Mouse (Mus musculus): ENCODE results near the gene Nudcd3. TPM values are rescaled to one million over a fixed set of nuclear protein-coding genes. Genes with fewer than 3 reads are reported as not detected.

The Nudcd3 gene
- total and polyA plus RNA-seq, 2 experiments from 2014 or later = 29.2 to 37.8 TPM

DNA sequence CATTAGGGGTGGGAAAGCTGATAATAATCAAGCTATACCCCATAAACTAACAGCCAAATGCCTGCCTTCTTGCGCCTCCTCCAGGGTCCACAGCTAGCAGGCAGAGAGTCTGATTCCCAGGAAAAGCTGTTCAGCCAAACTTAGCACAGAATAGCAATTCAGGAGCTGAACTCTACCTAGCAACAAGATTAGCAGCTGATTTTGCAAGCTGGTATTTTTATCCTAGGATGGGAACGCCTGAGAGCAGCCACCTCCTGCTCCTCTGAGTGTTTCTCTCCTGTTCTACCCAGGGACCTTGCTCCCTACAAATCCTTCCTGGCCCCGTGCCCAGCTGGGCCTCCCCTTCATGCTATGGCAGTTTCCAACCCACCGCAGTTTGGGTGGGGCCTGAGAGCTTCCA lies 113.2 kb downstream of the Nudcd3 start:
- no peak overlapping the region for H3K4me3 ChIP-seq (ENCODE audit: low read depth, low read length)
- DNase-seq (ENCODE audit: low spot score) (peak; percentile 21), ATAC-seq (ENCODE audit: insufficient read depth, low read depth) (no peak; the same call in 1 of the 2 replicates)
- H3K9ac ChIP-seq (replicated peaks; ENCODE audit: low read depth, low read length) = no peak overlapping the region
- H3K36me3 ChIP-seq (replicated peaks; ENCODE audit: control insufficient read depth, insufficient read depth, low read length) = no peaks in the 10 kb centered on the region
- peaks cover 7% of the 10 kb centered on the region; the same call in 1 of the 2 replicates for H3K4me1 ChIP-seq (ENCODE audit: control insufficient read depth, insufficient read depth)
- 22% methylated on average over 4 of the region's 4 CpGs for WGBS
- H3K4me2 ChIP-seq (ENCODE audit: low read depth, low read length) = no peak overlapping the region
- no peak for TF ChIP-seq EP300 (IDR thresholded peaks at IDR 0.05; ENCODE audit: low read depth)
- TF ChIP-seq CTCF (IDR thresholded peaks at IDR 0.05; ENCODE audit: low read depth) = no peak
- H3K27me3 ChIP-seq (ENCODE audit: control insufficient read depth, insufficient read depth, low read length) = no peaks in the 10 kb centered on the region
- no peaks in the 10 kb centered on the region for H3K9me3 ChIP-seq (replicated peaks; ENCODE audit: control insufficient read depth, low read length)
- H3K27ac ChIP-seq (ENCODE audit: low read depth) = no peak overlapping the region

DNA sequence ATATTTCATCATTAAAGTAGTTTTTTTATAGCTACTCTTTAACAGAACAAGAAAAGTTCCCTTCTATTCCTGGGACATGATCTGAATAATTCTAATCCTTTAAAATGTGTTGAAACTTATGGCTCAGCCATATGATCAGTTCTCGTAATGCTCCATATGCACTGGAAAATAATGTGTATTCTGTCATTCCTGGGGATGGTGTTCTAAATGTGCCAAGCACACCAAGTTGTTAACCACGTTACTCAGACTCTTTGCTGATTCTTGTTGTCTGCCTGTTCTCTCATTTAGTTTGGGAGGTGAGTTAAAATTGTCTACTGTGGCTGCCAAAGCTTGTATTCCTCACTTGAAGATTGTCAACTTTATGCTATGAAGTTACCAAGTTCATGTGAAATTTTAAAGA lies 121.5 kb downstream of the Nudcd3 start:
- WGBS = 77% methylated on average over 2 of the region's 2 CpGs
- no peak for ATAC-seq (ENCODE audit: insufficient read depth, low read depth)
- H3K4me3 ChIP-seq (ENCODE audit: low read depth, low read length) = no peak overlapping the region

DNA sequence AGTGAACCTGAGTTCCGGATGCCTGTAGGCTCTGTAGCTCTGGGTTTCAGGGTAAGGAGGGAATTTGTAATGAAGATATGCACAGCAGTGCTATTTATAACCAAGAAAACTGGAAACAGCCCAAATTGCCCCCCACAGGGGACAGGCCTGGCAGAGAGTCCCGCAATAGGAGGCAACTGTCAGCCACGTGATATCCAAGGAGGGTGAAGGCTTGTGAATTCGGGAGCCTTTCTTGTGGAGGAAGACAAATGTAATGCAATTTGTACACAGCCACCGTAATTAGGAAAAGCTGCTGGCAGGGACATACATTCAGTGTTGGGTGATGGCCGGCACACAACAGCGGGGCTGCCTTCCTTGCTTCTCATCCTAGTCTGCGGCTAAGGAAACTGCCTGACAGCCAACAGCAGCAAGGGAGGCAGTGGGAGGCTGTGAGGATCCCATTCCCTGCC lies 124.6 kb downstream of the Nudcd3 start:
- Histone ChIP-seq H3K9ac (replicated peaks; ENCODE audit: low read depth, low read length) (no peak overlapping the region), H3K27me3 (ENCODE audit: control insufficient read depth, insufficient read depth, low read length) (0 out of 2 replicates have a peak, but pooled peaks cover 3% of the 10 kb centered on the region), H3K4me2 (ENCODE audit: low read depth, low read length) (peak overlapping the region; percentile 12; the same call in 1 of the 2 replicates), H3K36me3 (replicated peaks; ENCODE audit: control insufficient read depth, insufficient read depth, low read length) (no peaks in the 10 kb centered on the region), H3K4me1 (ENCODE audit: control insufficient read depth, insufficient read depth) (peaks cover 17% of the 10 kb centered on the region), H3K4me3 (ENCODE audit: low read depth, low read length) (no peak overlapping the region), H3K9me3 (replicated peaks; ENCODE audit: control insufficient read depth, low read length) (no peaks in the 10 kb centered on the region), H3K27ac (ENCODE audit: low read depth) (no peak overlapping the region)
- DNase-seq (ENCODE audit: low spot score) = peak; percentile 42
- 32% methylated on average over 8 of the region's 8 CpGs for WGBS
- TF ChIP-seq EP300 (IDR thresholded peaks at IDR 0.05; ENCODE audit: low read depth) (no peak), CTCF (IDR thresholded peaks at IDR 0.05; ENCODE audit: low read depth) (no peak)
- ATAC-seq (ENCODE audit: insufficient read depth, low read depth) = peak; percentile 47; the same call in 1 of the 2 replicates

More for the DNA sequence above, 121.5 kb downstream of the Nudcd3 start:
- no peaks in the 10 kb centered on the region for H3K36me3 ChIP-seq (replicated peaks; ENCODE audit: control insufficient read depth, insufficient read depth, low read length)
- no peak overlapping the region for H3K27ac ChIP-seq (ENCODE audit: low read depth)
- TF ChIP-seq EP300 (IDR thresholded peaks at IDR 0.05; ENCODE audit: low read depth) (no peak), CTCF (IDR thresholded peaks at IDR 0.05; ENCODE audit: low read depth) (no peak)
- H3K4me1 ChIP-seq (ENCODE audit: control insufficient read depth, insufficient read depth) = peaks cover 17% of the 10 kb centered on the region
- H3K4me2 ChIP-seq (ENCODE audit: low read depth, low read length) = no peak overlapping the region
- H3K9me3 ChIP-seq (replicated peaks; ENCODE audit: control insufficient read depth, low read length) = no peaks in the 10 kb centered on the region
- no peak for DNase-seq (ENCODE audit: low spot score)
- no peak overlapping the region for H3K9ac ChIP-seq (replicated peaks; ENCODE audit: low read depth, low read length)
- H3K27me3 ChIP-seq (ENCODE audit: control insufficient read depth, insufficient read depth, low read length) = no peaks in the 10 kb centered on the region

DNA sequence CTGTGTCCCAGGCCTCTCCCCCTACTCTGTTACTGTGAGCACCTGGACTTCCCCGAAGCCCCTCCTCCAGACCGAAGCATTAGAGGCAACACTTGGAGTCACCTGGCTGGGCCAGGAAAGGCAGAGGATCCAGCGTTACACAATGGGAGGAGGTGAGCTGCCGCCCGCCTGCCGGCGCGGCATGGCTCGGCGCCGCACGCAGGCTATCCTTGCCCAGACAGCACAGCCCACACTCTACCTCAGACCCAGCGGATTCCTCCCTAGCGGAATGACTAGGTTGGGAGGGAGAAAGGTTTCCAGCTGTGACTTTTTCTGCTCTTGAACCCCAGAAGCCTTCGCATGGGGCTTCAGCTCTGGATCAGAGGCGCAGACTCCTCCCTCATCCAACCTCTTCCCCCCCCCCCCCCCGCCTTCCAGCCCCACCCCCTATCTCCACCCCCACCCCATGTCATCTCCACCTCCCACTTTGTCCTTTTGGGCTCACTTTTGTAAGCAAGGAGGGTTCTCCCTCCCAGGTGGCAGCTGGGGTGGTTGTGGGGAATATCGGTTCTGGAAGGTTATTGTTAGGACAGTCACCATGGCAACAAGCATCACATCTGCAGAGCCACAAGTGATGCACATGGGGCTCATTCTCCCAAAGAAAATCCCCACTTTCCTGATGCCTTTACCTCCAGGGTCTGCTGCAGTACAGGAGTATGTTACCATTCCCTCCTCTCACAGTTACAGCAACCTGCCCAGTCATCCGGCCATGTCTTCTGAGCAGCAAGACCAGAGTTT lies 131.8 kb downstream of the Nudcd3 start:
- Histone ChIP-seq H3K36me3 (replicated peaks; ENCODE audit: control insufficient read depth, insufficient read depth, low read length) (no peaks in the 10 kb centered on the region), H3K9me3 (replicated peaks; ENCODE audit: control insufficient read depth, low read length) (no peaks in the 10 kb centered on the region), H3K27ac (ENCODE audit: low read depth) (no peak overlapping the region), H3K9ac (replicated peaks; ENCODE audit: low read depth, low read length) (no peak overlapping the region), H3K4me3 (ENCODE audit: low read depth, low read length) (no peak overlapping the region), H3K27me3 (ENCODE audit: control insufficient read depth, insufficient read depth, low read length) (peaks cover 65% of the 10 kb centered on the region), H3K4me1 (ENCODE audit: control insufficient read depth, insufficient read depth) (peaks cover 9% of the 10 kb centered on the region; the same call in 1 of the 2 replicates), H3K4me2 (ENCODE audit: low read depth, low read length) (no peak overlapping the region)
- ATAC-seq (ENCODE audit: insufficient read depth, low read depth) (no peak), DNase-seq (ENCODE audit: low spot score) (no peak)
- 13% methylated on average over 18 of the region's 19 CpGs for WGBS
- no peak for TF ChIP-seq EP300 (IDR thresholded peaks at IDR 0.05; ENCODE audit: low read depth)

DNA sequence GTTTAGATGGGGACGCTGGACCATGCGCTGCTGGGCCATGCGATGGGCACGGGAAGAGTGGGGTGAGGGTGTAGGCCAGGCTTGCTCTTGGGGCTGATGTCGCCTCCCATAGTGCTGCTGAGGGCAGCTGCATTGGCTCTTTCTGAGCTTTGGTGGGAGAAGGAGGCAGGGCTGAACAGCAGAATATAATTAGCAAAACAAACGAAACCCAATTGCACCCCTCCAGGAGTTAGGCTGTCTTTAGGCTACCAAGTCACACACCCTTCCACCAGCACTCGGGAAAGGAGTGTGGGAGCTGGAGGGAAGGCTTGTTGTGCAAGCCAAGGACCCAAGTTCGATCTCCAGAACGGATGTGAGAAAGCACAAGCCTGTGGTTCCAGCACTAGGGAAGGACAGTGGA lies 133.1 kb downstream of the Nudcd3 start:
- H3K27me3 ChIP-seq (ENCODE audit: control insufficient read depth, insufficient read depth, low read length) = peaks cover 72% of the 10 kb centered on the region

More for the DNA sequence above, 133.1 kb downstream of the Nudcd3 start:
- Histone ChIP-seq H3K9ac (replicated peaks; ENCODE audit: low read depth, low read length) (no peak overlapping the region), H3K27ac (ENCODE audit: low read depth) (no peak overlapping the region), H3K9me3 (replicated peaks; ENCODE audit: control insufficient read depth, low read length) (no peaks in the 10 kb centered on the region), H3K4me3 (ENCODE audit: low read depth, low read length) (no peak overlapping the region), H3K36me3 (replicated peaks; ENCODE audit: control insufficient read depth, insufficient read depth, low read length) (no peaks in the 10 kb centered on the region), H3K4me2 (ENCODE audit: low read depth, low read length) (no peak overlapping the region), H3K4me1 (ENCODE audit: control insufficient read depth, insufficient read depth) (peaks cover 9% of the 10 kb centered on the region; the same call in 1 of the 2 replicates)
- no peak for DNase-seq (ENCODE audit: low spot score)
- WGBS = 55% methylated on average over 9 of the region's 9 CpGs
- no peak for ATAC-seq (ENCODE audit: insufficient read depth, low read depth)
- TF ChIP-seq CTCF (IDR thresholded peaks at IDR 0.05; ENCODE audit: low read depth) (no peak), EP300 (IDR thresholded peaks at IDR 0.05; ENCODE audit: low read depth) (no peak)

Data from heart, postnatal 0 days (tissue).